22 mouse cellular contexts compared by ENCODE assay signal in the genomic region with DNA sequence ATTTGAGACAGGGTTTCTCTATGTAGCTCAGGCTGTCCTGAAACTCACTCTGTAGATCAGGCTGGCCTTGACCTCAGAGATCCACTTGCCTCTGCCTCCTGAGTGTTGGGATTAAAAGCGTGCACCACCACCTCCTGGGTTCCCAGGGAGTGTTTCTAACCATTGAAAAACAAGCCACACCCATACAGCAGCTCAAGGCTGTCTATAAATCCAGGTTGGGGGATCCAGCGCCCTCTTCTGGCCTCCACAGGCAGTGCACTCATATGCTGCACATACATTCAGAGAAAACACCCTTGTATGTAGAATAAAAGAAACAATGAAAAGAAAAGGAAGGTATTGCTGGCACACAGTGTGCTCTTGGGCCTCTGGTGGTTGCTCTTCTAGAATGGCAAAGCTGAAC.
DNase-seq lines count a peak whose midpoint lies in the region; ATAC-seq and TF ChIP-seq lines count a peak whose summit lies in the region.
"Had no signal": no experiment of that assay in that cellular context is flagged by ENCODE, and none has a peak within 500 bp of the region (broad histone marks: within the 10 kb centered on the region; RNA-seq: fewer than 3 reads in every experiment).

No protein-coding gene starts in this region.

- no peak for TF ChIP-seq EP300 in liver, embryonic 14.5 days (IDR thresholded peaks at IDR 0.05; ENCODE audit: low read depth)
- TF ChIP-seq EP300 in ES-Bruce4 (IDR thresholded peaks at IDR 0.05; ENCODE audit: insufficient read depth, low read depth, low read length), result no peak
- TF ChIP-seq EP300 in stomach, postnatal 0 days (optimal IDR thresholded peaks at IDR 0.05), result no peak

- no peak overlapping the region for H3K4me2 ChIP-seq in liver, embryonic 14.5 days (ENCODE audit: low read depth)
- no peak overlapping the region for H3K4me2 ChIP-seq in stomach, postnatal 0 days (replicated peaks; ENCODE audit: low read depth)
- no peak overlapping the region for H3K4me2 ChIP-seq in kidney, embryonic 14.5 days (replicated peaks; ENCODE audit: low read depth, low read length)
- H3K4me2 ChIP-seq: embryonic facial prominence, embryonic 15.5 days; heart, embryonic 12.5 days; hindbrain, embryonic 12.5 days had no signal

- peak; percentile 15; the same call in 1 of the 2 replicates for TF ChIP-seq CTCF in liver, embryonic 14.5 days (IDR thresholded peaks at IDR 0.05; ENCODE audit: low read depth)
- TF ChIP-seq CTCF in E14TG2a.4 (conservative IDR thresholded peaks at IDR 0.05; ENCODE audit: low read length), result peak; percentile 41
- TF ChIP-seq CTCF in ES-Bruce4 (IDR thresholded peaks at IDR 0.05; ENCODE audit: low read depth, low read length), result peak; percentile 18
- TF ChIP-seq CTCF in stomach, postnatal 0 days (IDR thresholded peaks at IDR 0.05; ENCODE audit: low read depth), result 0 out of 2 replicates have a peak, but pooled peaks have one; percentile 4

- DNase-seq in liver, embryonic 14.5 days (ENCODE audit: low read depth in 3 of 3, low spot score in 3 of 3), result no peak
- no peak for DNase-seq in liver
- no peak for DNase-seq in stomach, postnatal 0 days (ENCODE audit: low spot score)
- DNase-seq: adrenal gland, adult 8-10 months; adrenal gland, postnatal 36 days; cerebellum, adult 2 months; cerebellum, postnatal 14 days; embryo, embryonic 11 days; gastrocnemius, postnatal 14 days; heart, adult 2 months; heart, postnatal 36 days had no signal

- no peaks in the 10 kb centered on the region for H3K27me3 ChIP-seq in liver, embryonic 14.5 days (ENCODE audit: control insufficient read depth, insufficient read depth, low read length)
- H3K27me3 ChIP-seq in E14TG2a.4 (ENCODE audit: insufficient read depth, low read length) (peaks cover 8% of the 10 kb centered on the region; the same call in 1 of the 2 replicates), ES-Bruce4 (ENCODE audit: control insufficient read depth, insufficient read depth, low read length, poor library complexity, severe bottlenecking) (no peaks in the 10 kb centered on the region)
- no peaks in the 10 kb centered on the region for H3K27me3 ChIP-seq in stomach, postnatal 0 days (ENCODE audit: control insufficient read depth, insufficient read depth, low read length)
- H3K27me3 ChIP-seq in kidney, embryonic 14.5 days (ENCODE audit: control insufficient read depth, insufficient read depth, low read length), result no peaks in the 10 kb centered on the region
- H3K27me3 ChIP-seq: Patski had no signal

- H3K9ac ChIP-seq in liver, embryonic 14.5 days (replicated peaks), result no peak overlapping the region
- H3K9ac ChIP-seq in ES-Bruce4 (ENCODE audit: low read depth, poor library complexity, severe bottlenecking), result no peak overlapping the region
- no peak overlapping the region for H3K9ac ChIP-seq in stomach, postnatal 0 days (ENCODE audit: low read length)
- no peak overlapping the region for H3K9ac ChIP-seq in kidney, embryonic 14.5 days (ENCODE audit: low read depth, low read length)
- H3K9ac ChIP-seq: embryonic facial prominence, embryonic 15.5 days; heart, embryonic 12.5 days; hindbrain, embryonic 12.5 days had no signal

- TF ChIP-seq POLR2A in ES-Bruce4 (IDR thresholded peaks at IDR 0.05; ENCODE audit: insufficient read depth, low read length), result no peak

- no peak overlapping the region for H3K4me3 ChIP-seq in liver, embryonic 14.5 days (ENCODE audit: insufficient read depth in 1 of 2, low read depth in 2 of 2, low read length in 2 of 2)
- H3K4me3 ChIP-seq in E14TG2a.4 (replicated peaks; ENCODE audit: low read length) (no peak overlapping the region), ES-Bruce4 (ENCODE audit: low read depth, low read length) (no peak overlapping the region)
- H3K4me3 ChIP-seq in stomach, postnatal 0 days (ENCODE audit: low read depth, low read length), result no peak overlapping the region
- no peak overlapping the region for H3K4me3 ChIP-seq in kidney, embryonic 14.5 days (ENCODE audit: low read length)
- H3K4me3 ChIP-seq: embryonic facial prominence, embryonic 15.5 days; erythroblast, embryonic 14.5 days; forebrain, embryonic 10.5 days; heart, adult 2 months; heart, embryonic 12.5 days; hindbrain, embryonic 12.5 days had no signal

- H3K36me3 ChIP-seq in liver, embryonic 14.5 days (replicated peaks; ENCODE audit: control insufficient read depth, insufficient read depth, low read depth), result no peaks in the 10 kb centered on the region
- no peaks in the 10 kb centered on the region for H3K36me3 ChIP-seq in E14TG2a.4 (ENCODE audit: insufficient read depth, low read length)
- no peaks in the 10 kb centered on the region for H3K36me3 ChIP-seq in ES-Bruce4 (ENCODE audit: control insufficient read depth, insufficient read depth, low read length, poor library complexity, severe bottlenecking)
- no peaks in the 10 kb centered on the region for H3K36me3 ChIP-seq in stomach, postnatal 0 days (ENCODE audit: control insufficient read depth, insufficient read depth, low read length)
- H3K36me3 ChIP-seq in kidney, embryonic 14.5 days (ENCODE audit: control insufficient read depth, insufficient read depth, low read length), result no peaks in the 10 kb centered on the region
- H3K36me3 ChIP-seq: embryonic facial prominence, embryonic 15.5 days; forebrain, embryonic 10.5 days; heart, embryonic 12.5 days; hindbrain, embryonic 12.5 days had no signal

- ATAC-seq in liver, embryonic 14.5 days (ENCODE audit: insufficient read depth), result no peak
- ATAC-seq in stomach, postnatal 0 days (ENCODE audit: low FRiP score, low TSS enrichment), result no peak
- ATAC-seq in kidney, embryonic 14.5 days (ENCODE audit: low FRiP score, low TSS enrichment), result no peak
- ATAC-seq: forebrain, embryonic 14.5 days; hindbrain, embryonic 16.5 days; Patski had no signal

- WGBS in liver, embryonic 14.5 days (ENCODE audit: insufficient replicate concordance), result 22% methylated on average over 2 of the region's 2 CpGs
- 51% methylated on average over 2 of the region's 2 CpGs for WGBS in stomach, postnatal 0 days
- 51% methylated on average over 2 of the region's 2 CpGs for WGBS in kidney, embryonic 14.5 days

- H3K9me3 ChIP-seq in liver, embryonic 14.5 days (ENCODE audit: control insufficient read depth, low read length), result no peaks in the 10 kb centered on the region
- H3K9me3 ChIP-seq in E14TG2a.4 (ENCODE audit: low read length), result peaks cover 9% of the 10 kb centered on the region
- H3K9me3 ChIP-seq in ES-Bruce4 (replicated peaks; ENCODE audit: control insufficient read depth, insufficient read depth, low read length, poor library complexity, severe bottlenecking), result no peaks in the 10 kb centered on the region
- H3K9me3 ChIP-seq in stomach, postnatal 0 days (ENCODE audit: control insufficient read depth, low read length), result no peaks in the 10 kb centered on the region
- peaks cover 7% of the 10 kb centered on the region; the same call in 1 of the 2 replicates for H3K9me3 ChIP-seq in kidney, embryonic 14.5 days (ENCODE audit: control insufficient read depth, low read length)
- H3K9me3 ChIP-seq: embryonic facial prominence, embryonic 15.5 days; hindbrain, embryonic 12.5 days had no signal

- H3K27ac ChIP-seq in liver, embryonic 14.5 days, result no peak overlapping the region
- H3K27ac ChIP-seq in ES-Bruce4 (ENCODE audit: insufficient read depth, low read length), result no peak overlapping the region
- no peak overlapping the region for H3K27ac ChIP-seq in stomach, postnatal 0 days (replicated peaks)
- no peak overlapping the region for H3K27ac ChIP-seq in kidney, embryonic 14.5 days (ENCODE audit: low read depth, low read length)
- H3K27ac ChIP-seq: embryonic facial prominence, embryonic 15.5 days; forebrain, embryonic 10.5 days; heart, adult 2 months; hindbrain, embryonic 12.5 days had no signal

- H3K4me1 ChIP-seq in liver, embryonic 14.5 days (replicated peaks; ENCODE audit: control insufficient read depth in 2 of 2, insufficient read depth in 2 of 2, low read length in 1 of 2), result no peaks in the 10 kb centered on the region
- H3K4me1 ChIP-seq in E14TG2a.4 (replicated peaks; ENCODE audit: low read depth, low read length), result peaks cover 18% of the 10 kb centered on the region
- H3K4me1 ChIP-seq in ES-Bruce4 (ENCODE audit: control insufficient read depth, insufficient read depth, low read length), result peaks cover 2% of the 10 kb centered on the region
- no peaks in the 10 kb centered on the region for H3K4me1 ChIP-seq in stomach, postnatal 0 days (replicated peaks; ENCODE audit: control insufficient read depth, insufficient read depth)
- no peaks in the 10 kb centered on the region for H3K4me1 ChIP-seq in kidney, embryonic 14.5 days (ENCODE audit: control insufficient read depth, insufficient read depth, low read length)
- H3K4me1 ChIP-seq: embryonic facial prominence, embryonic 15.5 days had no signal
